Mouse (Mus musculus) neural tube, embryonic 15.5 days (tissue): ENCODE results near the gene Trib3. TPM values are rescaled to one million over a fixed set of nuclear protein-coding genes. Genes with fewer than 3 reads are reported as not detected.
A peak's percentile ranks its signal among the peaks of the same experiment; 100 is the strongest.

Experiments
- ATAC-seq: fragments of 200-750 bp; cut with Nextera tagmentation; 2 replicates; pipeline ENCODE4 v1.8.0; 2017; ENCODE audit warnings: mild to moderate bottlenecking, moderate TSS enrichment, moderate library complexity; ENCODE audit not compliant: low FRiP score
- H3K27ac ChIP-seq: fragments of 300-500 bp; sonication (generic); replicated peaks from 2 replicates; pipeline ENCODE4 v1.5.1; 2015; ENCODE audit warnings: mild to moderate bottlenecking, inconsistent platforms
- H3K27me3 ChIP-seq: fragments of 300-500 bp; sonication (generic); replicated peaks from 2 replicates; pipeline ENCODE4 v1.6.1; 2015; ENCODE audit warnings: inconsistent platforms
- H3K36me3 ChIP-seq: fragments of 300-500 bp; sonication (generic); 2 replicates; pipeline ENCODE4 v1.6.1; 2015; ENCODE audit warnings: inconsistent platforms
- H3K4me1 ChIP-seq: fragments of 300-500 bp; sonication (generic); 2 replicates; pipeline ENCODE4 v1.6.1; 2015; ENCODE audit warnings: inconsistent platforms
- H3K4me2 ChIP-seq: fragments of 300-500 bp; sonication (generic); 2 replicates; pipeline ENCODE4 v1.6.1; 2015; ENCODE audit warnings: inconsistent platforms, mild to moderate bottlenecking, moderate library complexity
- H3K4me3 ChIP-seq: fragments of 300-500 bp; sonication (generic); replicated peaks from 2 replicates; pipeline ENCODE4 v1.5.1; 2015; ENCODE audit warnings: mild to moderate bottlenecking, inconsistent platforms
- H3K9ac ChIP-seq: fragments of 300-500 bp; sonication (generic); replicated peaks from 2 replicates; pipeline ENCODE4 v1.6.1; 2015; ENCODE audit warnings: mild to moderate bottlenecking, inconsistent platforms
- H3K9me3 ChIP-seq: fragments of 300-500 bp; sonication (generic); replicated peaks from 2 replicates; pipeline ENCODE4 v1.6.1; 2016; ENCODE audit warnings: inconsistent platforms
- WGBS: fragments of 180-500 bp; shearing (Covaris S2); methylation state at CpG from one replicate; pipeline ENCODE4 v1.1.7; 2015; ENCODE audit warnings: mixed read lengths; 5-methylcytosine and 5-hydroxymethylcytosine counted together
- polyA plus RNA-seq: library from polyadenylated mRNA; unstranded; fragments of >200 nt; fragmentation: Nextera tagmentation; extraction: Ambion mirVana; gene quantifications from 2 replicates; pipeline ENCODE4 v1.2.1, GENCODE M21; 2015

Gene Trib3
- polyA plus RNA-seq, 1 experiment from 2014 or later, result 1.8 TPM

GRCm38 (mm10) chr2:152344909-152345308 lies 1.1 kb upstream of the Trib3 start:
- ATAC-seq, result no peak
- Histone ChIP-seq H3K4me3 (no peak overlapping the region), H3K9ac (no peak overlapping the region), H3K27me3 (peaks cover 5% of the 10 kb centered on the region; the same call in 1 of the 2 replicates), H3K4me1 (peaks cover 16% of the 10 kb centered on the region), H3K9me3 (no peaks in the 10 kb centered on the region), H3K36me3 (no peaks in the 10 kb centered on the region), H3K4me2 (peak overlapping the region; percentile 96; the same call in 1 of the 2 replicates), H3K27ac (no peak overlapping the region)
- 65% methylated on average over 5 of the region's 5 CpGs for WGBS

- peak; percentile 30; the same call in 1 of the 2 replicates for ATAC-seq
- 7% methylated on average over 10 of the region's 10 CpGs for WGBS
- H3K4me1 ChIP-seq, result peaks cover 16% of the 10 kb centered on the region
Measured at GRCm38 (mm10) chr2:152344361-152344760, 529 bp upstream of the Trib3 start.

GRCm38 (mm10) chr2:152339631-152340179 lies 4.1 kb downstream of the Trib3 start:
- Histone ChIP-seq H3K4me1 (peaks cover 16% of the 10 kb centered on the region), H3K9me3 (no peaks in the 10 kb centered on the region), H3K27me3 (no peaks in the 10 kb centered on the region), H3K9ac (no peak overlapping the region), H3K27ac (no peak overlapping the region), H3K36me3 (no peaks in the 10 kb centered on the region), H3K4me2 (no peak overlapping the region), H3K4me3 (no peak overlapping the region)
- ATAC-seq, result no peak
- WGBS, result 83% methylated on average over 22 of the region's 22 CpGs

More at GRCm38 (mm10) chr2:152344361-152344760, 529 bp upstream of the Trib3 start:
- Histone ChIP-seq H3K4me3 (peak overlapping the region; percentile 56), H3K27me3 (peaks cover 5% of the 10 kb centered on the region; the same call in 1 of the 2 replicates), H3K9ac (peak overlapping the region; percentile 65), H3K27ac (no peak overlapping the region), H3K36me3 (no peaks in the 10 kb centered on the region), H3K4me2 (peak overlapping the region; percentile 96), H3K9me3 (no peaks in the 10 kb centered on the region)

GRCm38 (mm10) chr2:152338319-152338718 lies 5.5 kb downstream of the Trib3 start:
- Histone ChIP-seq H3K4me1 (peaks cover 6% of the 10 kb centered on the region; the same call in 1 of the 2 replicates), H3K27me3 (no peaks in the 10 kb centered on the region), H3K4me3 (no peak overlapping the region), H3K4me2 (no peak overlapping the region), H3K9ac (no peak overlapping the region), H3K27ac (no peak overlapping the region), H3K9me3 (no peaks in the 10 kb centered on the region), H3K36me3 (no peaks in the 10 kb centered on the region)
- ATAC-seq, result no peak
- 86% methylated on average over 13 of the region's 13 CpGs for WGBS

DNA sequence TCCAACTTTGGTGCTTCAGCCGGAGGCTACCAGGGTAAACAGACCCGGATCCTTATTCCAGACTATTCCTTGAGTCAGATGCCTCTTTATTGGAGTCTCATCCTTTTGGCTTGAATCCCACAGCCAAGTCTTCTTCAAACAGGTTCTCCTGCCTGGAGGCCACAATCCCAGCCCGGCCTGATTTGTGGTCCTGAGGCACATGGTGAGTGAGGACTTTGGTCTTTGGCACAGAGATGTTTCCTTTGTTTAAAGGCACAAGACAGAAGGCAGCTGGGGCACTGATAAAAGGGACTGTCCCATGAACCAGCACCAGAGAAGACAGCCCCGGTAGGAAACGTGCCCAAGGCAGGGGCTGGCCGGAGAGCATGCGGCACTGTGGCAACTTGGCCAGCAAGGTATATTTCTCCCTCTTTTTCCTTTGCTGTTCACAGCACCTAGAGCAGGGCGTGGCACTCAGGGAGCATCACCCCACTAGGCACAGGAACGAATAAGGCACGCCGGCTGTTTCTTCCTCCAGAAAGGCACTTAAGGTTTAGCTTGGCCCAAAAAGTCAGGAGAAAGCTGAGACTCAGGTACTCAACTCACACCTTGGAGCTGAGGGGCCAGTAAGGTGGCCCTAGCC lies 6.1 kb downstream of the Trib3 start:
- H3K27me3 ChIP-seq, result no peaks in the 10 kb centered on the region
- WGBS, result 88% methylated on average over 11 of the region's 11 CpGs
- no peak overlapping the region for H3K4me2 ChIP-seq
- H3K4me1 ChIP-seq, result peaks cover 3% of the 10 kb centered on the region
- H3K36me3 ChIP-seq, result no peaks in the 10 kb centered on the region
- no peak overlapping the region for H3K4me3 ChIP-seq
- no peak overlapping the region for H3K27ac ChIP-seq
- no peak overlapping the region for H3K9ac ChIP-seq
- ATAC-seq, result no peak
- H3K9me3 ChIP-seq, result no peaks in the 10 kb centered on the region

- WGBS, result 88% methylated on average over 1 of the region's 1 CpGs
- Histone ChIP-seq H3K4me2 (no peak overlapping the region), H3K4me1 (peaks cover 5% of the 10 kb centered on the region), H3K9ac (no peak overlapping the region), H3K27ac (no peak overlapping the region), H3K9me3 (no peaks in the 10 kb centered on the region), H3K4me3 (no peak overlapping the region), H3K27me3 (no peaks in the 10 kb centered on the region), H3K36me3 (no peaks in the 10 kb centered on the region)
- ATAC-seq, result no peak
Measured at GRCm38 (mm10) chr2:152336856-152337255, 7.0 kb downstream of the Trib3 start.

DNA sequence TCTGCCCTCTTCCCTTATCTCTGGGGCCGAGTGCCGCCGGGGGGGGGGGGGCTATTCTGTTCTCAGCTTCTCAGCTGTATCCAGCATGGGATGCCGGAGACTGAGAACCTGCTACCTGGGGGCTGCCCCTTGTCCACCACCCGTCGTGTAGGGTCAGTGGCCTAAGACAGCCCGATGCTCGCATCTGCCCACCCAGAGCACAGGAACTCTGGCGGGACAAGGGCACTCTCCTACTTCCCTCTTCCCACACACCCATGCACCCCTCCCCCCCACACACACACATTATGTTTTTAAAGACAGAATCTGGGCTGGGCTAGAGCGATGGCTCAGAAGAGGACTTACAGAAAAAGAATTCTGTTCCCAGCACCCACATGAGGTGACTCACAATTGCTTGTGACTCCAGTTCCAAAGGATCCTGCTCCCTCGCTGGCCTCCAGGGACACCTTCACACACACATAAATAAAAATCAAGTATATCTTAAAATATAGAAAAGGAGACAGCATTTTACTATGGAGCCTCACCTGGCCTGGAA lies 8.5 kb downstream of the Trib3 start:
- no peaks in the 10 kb centered on the region for H3K9me3 ChIP-seq
- H3K4me1 ChIP-seq, result peaks cover 19% of the 10 kb centered on the region
- no peak for ATAC-seq
- no peak overlapping the region for H3K9ac ChIP-seq
- H3K4me3 ChIP-seq, result no peak overlapping the region
- no peak overlapping the region for H3K27ac ChIP-seq
- no peak overlapping the region for H3K4me2 ChIP-seq
- no peaks in the 10 kb centered on the region for H3K27me3 ChIP-seq
- H3K36me3 ChIP-seq, result no peaks in the 10 kb centered on the region
- 75% methylated on average over 8 of the region's 11 CpGs for WGBS

- no peak for ATAC-seq
- Histone ChIP-seq H3K36me3 (peaks cover 11% of the 10 kb centered on the region), H3K4me1 (peaks cover 30% of the 10 kb centered on the region), H3K9me3 (no peaks in the 10 kb centered on the region), H3K9ac (no peak overlapping the region), H3K4me2 (no peak overlapping the region; the same call in 1 of the 2 replicates), H3K4me3 (no peak overlapping the region), H3K27me3 (no peaks in the 10 kb centered on the region), H3K27ac (no peak overlapping the region)
- 88% methylated on average over 4 of the region's 4 CpGs for WGBS
Measured at GRCm38 (mm10) chr2:152333345-152334006, 10.4 kb downstream of the Trib3 start.

DNA sequence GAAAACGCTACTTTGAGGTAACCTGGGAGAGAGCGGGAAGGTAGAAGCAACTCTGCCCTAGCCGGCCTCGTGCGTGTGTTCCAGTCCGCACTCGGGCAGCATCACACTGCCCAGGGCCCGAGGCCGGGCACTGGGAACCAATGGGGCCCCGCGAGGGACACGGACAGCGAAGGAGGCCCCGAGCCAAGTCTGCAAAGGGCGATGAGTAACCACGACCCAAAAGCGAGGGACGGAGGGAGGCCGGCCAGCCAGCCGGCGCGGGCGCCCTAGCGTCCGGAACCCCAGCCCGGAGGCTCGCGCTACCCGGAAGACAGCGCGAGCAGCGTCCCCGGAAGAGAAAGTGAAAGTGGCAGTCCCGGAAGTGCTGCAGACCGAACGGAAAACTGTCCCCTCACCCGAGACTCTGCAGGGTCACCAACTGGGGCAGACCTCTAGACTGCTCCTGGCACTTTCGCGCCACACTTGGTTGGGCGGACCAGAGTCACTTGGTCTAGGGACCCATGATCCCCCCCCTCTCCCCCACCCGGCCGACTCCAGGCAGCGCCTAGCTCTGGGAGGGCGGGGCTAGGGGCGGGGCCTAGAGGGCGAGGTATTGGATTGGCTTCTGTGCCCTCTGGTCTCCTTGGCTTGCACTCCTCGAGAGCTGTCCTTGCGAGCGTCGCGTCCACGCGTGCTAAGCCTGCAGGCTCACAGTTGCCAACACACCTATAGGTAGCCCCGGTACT lies 11.6 kb downstream of the Trib3 start, which contains the start of gene Rbck1:
TSS of gene Rbck1 (minus strand) at position 553 of the 725 bp plus-strand sequence.
- Histone ChIP-seq H3K9me3 (no peaks in the 10 kb centered on the region), H3K4me3 (peak within 1 kb of the TSS; percentile 97), H3K27ac (peak within 1 kb of the TSS; percentile 92), H3K36me3 (peaks cover 16% of the 10 kb centered on the region), H3K4me1 (peaks cover 30% of the 10 kb centered on the region), H3K9ac (peak within 1 kb of the TSS; percentile 94), H3K4me2 (peak within 1 kb of the TSS; percentile 76), H3K27me3 (no peaks in the 10 kb centered on the region)
- WGBS, result under 1% methylated on average over 54 of the region's 54 CpGs
- peak; percentile 97 for ATAC-seq

DNA sequence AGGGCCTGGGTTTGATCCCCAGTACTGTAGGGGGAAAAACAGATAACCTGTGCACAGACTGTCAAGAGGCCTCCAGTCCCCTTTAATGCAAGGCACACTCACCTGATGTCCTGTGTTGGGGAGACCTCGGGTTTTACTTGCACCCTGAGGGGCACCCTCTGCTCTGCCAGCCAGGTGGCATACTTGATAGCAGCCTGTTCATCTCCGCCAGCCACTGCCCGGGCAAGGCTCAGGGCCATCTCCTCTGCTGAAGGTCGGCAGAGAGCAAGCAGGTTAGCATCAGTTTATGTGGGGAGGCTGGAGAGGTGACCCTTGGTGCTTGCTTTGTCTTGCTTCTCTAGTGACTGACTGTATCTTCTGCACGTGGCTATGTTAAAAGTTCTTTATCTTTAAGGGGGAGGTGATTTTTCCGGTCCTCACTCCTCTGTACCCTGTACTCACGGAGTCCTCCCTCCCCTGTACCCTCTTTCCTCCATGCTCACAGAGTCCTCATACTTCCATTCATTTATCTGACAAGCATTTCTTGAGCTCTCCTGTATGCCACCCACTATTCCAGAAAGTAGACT lies 12.9 kb downstream of the Trib3 start:
- H3K9me3 ChIP-seq, result no peaks in the 10 kb centered on the region

GRCm38 (mm10) chr2:152327980-152328379 lies 15.9 kb downstream of the Trib3 start:
- 83% methylated on average over 5 of the region's 5 CpGs for WGBS
- Histone ChIP-seq H3K4me2 (no peak overlapping the region), H3K27ac (no peak overlapping the region), H3K9me3 (no peaks in the 10 kb centered on the region), H3K9ac (no peak overlapping the region), H3K4me3 (no peak overlapping the region), H3K4me1 (peaks cover 30% of the 10 kb centered on the region), H3K36me3 (peaks cover 57% of the 10 kb centered on the region), H3K27me3 (no peaks in the 10 kb centered on the region)
- no peak for ATAC-seq

More for the DNA sequence above, 12.9 kb downstream of the Trib3 start:
- Histone ChIP-seq H3K36me3 (peaks cover 29% of the 10 kb centered on the region), H3K27me3 (no peaks in the 10 kb centered on the region), H3K27ac (no peak overlapping the region), H3K4me2 (peak overlapping the region; percentile 76), H3K4me1 (peaks cover 30% of the 10 kb centered on the region), H3K4me3 (peak overlapping the region; percentile 97), H3K9ac (peak overlapping the region; percentile 94; the same call in 1 of the 2 replicates)
- WGBS, result 68% methylated on average over 7 of the region's 7 CpGs
- no peak for ATAC-seq
